Mouse (Mus musculus): Measurements from ENCODE around the gene Smug1. TPM values are rescaled to one million over a fixed set of nuclear protein-coding genes. Genes with fewer than 3 reads are reported as not detected.

Gene Smug1
- total RNA-seq (2014; fragmentation: Nextera tagmentation) (3.3 and 4.7 TPM in 2 replicates), total RNA-seq (2017) (1.8 and 4.0 TPM in 2 replicates)

DNA sequence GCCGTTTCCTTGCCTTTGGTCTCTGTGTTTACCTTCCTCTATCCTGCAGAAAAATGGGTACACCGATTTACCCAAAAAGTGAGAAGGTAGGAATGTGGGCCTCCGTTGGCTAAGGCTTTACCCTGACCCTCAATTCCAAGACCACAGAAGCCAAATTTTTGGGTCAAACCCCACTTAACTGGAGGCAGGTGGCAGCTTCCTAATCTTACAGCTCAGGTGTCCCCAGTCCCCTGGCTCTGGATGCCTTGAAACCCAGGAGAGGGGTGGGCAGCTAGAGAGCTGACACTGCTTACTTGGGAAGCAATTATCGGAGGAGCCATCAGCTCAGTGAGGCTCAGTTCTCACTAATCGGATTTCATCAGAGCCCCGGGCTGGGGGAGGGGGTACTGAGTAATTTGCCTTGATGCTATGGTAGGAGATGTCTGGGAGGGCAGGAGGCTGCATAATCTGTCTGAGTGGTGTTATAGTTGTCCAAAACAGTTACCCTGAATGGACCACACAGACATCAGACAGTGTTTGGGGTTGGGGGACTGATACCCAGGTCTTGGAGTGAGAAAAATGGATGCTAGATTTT, at the start of gene Smug1:
Gene Smug1 (minus strand): TSS at position 51 of the 574 bp plus-strand sequence.
- ATAC-seq (replicated peaks; ENCODE audit: poor library complexity, severe bottlenecking), result no peak

DNA sequence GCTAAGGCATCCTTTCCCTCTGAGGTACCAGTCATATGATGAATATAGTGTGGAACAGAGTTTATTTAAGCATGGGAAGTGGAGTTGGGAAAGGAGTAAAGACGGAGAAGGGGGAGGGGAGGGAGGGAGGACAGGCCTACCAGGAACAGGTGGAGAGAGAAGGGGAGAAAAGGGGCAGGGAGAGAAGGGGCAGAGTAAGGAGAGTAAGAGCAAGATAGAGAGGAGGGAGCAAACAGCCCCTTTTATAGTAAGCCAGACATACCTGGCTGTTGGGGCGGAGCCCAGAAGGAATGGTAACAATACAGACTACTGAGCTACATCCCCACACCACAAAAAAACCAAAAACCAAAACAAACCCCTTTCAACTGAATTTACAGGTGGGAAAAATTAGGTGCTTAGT, 49.2 kb upstream of the Smug1 start:
- no peak for ATAC-seq (replicated peaks; ENCODE audit: poor library complexity, severe bottlenecking)

DNA sequence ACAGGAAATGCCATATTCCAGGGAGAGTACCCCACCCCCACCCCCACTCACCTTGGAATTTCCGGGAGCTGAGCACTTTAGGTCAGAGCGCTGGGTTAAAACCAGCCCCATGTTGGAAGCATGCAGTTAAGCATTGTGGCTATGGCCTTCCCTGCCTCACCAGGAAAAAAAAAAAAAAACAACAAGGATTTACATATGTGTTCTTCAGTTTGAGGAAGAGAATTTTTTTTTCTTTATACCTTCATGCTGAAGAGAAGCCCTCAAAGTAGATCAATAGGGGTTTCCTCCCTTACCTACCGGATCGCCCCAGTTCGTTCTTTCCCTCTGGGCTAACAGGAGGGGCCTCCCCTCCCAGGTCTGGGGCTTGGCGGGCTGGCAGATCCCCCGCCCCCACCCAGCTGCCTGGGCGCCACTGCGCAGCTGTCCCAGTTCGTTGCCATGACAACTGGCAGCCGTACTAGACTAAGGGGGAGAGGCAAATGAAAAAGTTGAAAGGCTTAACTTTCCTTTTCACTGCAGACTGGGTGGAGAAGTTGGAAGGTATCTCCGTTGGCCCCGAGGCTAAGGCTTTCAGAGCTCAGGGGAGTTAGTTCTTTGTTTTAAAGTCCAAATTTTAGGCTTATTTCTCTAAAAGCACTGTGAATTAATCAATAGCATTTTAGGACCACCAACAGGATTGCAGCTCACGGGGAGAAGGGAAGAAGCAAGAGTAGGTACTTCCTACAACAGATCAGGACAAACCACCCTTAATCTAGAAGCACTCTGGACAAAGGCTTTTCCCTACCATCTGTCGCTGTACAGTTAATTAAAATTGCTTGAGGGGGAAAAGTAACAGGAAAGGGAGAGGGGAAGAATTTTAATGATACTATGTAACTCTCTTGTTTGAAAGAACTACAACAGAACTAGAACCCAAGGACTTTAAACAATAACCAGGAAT, 48.3 kb upstream of the Smug1 start:
- peak; percentile 84 for ATAC-seq (replicated peaks; ENCODE audit: poor library complexity, severe bottlenecking)

DNA sequence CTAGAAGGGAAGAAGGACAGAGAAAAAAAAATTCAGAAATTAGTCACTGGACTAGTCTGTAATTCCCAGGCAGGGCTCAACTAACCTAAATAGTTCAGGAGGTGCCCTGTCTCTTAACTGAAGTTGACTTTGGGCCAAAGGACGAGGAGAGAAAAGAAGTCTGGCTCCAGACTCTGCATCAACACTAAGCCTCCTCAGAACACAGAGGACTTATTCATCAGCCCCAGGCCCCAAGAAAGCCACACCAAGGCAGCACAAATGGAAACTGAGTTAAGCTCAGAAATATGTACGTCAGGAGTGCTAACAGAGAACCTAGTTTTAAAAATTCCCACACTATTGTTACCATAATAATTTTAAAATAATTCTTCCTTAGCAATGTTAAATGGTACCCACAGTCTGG, 47.3 kb upstream of the Smug1 start:
- ATAC-seq (replicated peaks; ENCODE audit: poor library complexity, severe bottlenecking), result no peak

DNA sequence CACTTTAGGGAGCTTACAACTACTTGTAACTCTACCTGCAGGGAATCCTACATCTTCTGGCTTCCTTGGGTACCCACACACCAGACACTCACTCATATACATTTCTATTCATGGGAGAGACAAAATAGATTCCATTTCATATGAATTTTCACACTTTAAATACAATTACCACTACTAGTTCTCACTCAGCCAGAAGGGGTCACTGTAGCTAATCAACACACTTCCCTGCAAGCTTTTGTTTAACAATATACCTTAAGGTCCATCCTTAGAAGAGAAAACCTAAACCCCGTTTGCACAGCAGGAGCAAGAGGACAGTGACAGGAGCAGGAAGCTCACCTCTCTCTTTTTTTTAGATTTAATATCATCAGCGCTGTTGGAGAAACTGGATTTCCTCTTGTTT, 38.3 kb upstream of the Smug1 start:
- ATAC-seq (replicated peaks; ENCODE audit: poor library complexity, severe bottlenecking), result no peak

DNA sequence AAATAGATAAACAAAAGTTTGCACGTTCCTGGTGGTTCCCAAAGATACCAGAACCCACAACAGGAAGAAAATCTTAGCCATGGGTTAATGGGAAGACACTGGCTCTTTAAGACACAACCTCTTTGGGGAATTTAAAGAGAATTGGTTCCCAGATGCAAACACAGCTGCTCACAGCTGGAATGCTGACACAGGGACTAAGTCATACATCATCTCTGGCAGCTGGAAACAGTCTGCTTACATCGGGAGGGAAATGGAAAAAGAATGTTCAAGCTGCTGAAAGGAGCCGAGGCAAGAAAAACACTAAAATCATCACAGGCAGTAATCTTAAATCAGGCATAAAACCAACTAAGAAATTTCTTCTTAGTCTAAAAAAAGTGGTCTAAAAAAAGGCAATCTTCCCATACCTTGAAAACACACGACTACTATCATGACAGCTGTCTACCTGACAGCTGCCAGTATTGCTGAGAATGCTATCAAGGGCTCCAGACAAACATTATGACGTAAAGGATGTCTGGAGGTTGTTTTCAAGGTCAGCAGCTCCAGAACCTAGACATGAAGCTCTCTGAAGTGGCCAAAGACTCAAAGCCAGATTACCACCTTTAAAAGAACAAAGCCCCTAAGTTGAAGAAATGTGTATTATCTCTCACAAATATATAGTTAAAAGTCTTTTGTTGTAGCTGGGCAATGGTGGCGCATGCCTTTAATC, 35.3 kb upstream of the Smug1 start:
- ATAC-seq (replicated peaks; ENCODE audit: poor library complexity, severe bottlenecking), result no peak

DNA sequence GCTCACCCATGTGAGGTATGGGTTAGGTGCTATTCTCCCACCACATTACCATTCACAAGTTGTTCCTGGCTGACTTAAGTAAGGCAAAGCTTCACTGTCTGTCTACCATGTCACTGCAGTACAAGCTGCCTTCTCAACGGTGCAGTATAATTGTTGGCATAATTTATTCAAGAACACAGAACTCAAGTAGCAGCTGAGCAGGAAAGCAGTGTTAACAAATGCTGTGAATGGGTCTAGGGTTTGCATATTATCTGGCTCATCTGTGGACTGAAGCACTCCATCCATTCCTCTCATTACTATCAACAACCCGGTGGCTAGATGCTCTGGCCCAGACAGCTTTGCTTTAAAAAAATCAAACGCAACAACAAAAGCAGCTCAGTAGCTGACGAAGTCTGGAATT, 30.9 kb upstream of the Smug1 start:
- ATAC-seq (replicated peaks; ENCODE audit: poor library complexity, severe bottlenecking), result no peak

DNA sequence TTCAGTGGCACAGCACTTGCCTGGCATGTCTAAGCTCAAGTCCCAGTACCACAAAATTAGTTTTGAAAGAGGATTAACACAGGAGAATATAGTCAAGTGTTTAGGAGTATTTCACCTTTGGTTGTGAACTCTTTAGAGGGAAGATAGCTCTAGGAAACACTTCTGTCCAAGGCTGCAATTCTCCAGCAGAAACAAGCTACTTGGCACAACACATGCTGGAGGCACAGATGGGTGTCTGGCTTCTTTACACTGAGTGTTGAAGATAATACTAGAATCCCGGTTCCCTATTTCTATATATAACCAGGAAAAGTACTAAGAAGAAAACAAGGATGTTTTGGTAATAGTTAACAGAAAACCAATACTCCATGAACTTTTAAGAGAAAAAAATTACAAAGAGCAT, 29.9 kb upstream of the Smug1 start:
- no peak for ATAC-seq (replicated peaks; ENCODE audit: poor library complexity, severe bottlenecking)

DNA sequence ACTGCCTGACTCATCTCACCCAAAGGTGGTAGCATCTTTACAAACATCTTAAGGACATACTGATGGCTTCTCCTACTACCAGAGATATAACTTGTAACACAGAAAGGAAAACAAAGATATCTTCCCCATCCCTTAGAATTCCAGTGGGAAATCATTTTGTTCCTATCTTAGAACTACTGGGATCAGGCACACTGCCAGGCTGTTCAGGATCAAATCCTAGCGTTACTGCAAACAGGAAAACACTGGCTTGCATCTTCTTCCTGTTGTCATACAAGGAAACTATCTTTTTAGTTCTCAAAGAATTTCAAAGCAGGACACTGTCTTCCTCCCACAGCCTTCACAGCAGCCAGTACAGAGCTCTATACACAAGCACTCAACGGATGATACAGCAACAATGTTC, 26.7 kb upstream of the Smug1 start:
- no peak for ATAC-seq (replicated peaks; ENCODE audit: poor library complexity, severe bottlenecking)

DNA sequence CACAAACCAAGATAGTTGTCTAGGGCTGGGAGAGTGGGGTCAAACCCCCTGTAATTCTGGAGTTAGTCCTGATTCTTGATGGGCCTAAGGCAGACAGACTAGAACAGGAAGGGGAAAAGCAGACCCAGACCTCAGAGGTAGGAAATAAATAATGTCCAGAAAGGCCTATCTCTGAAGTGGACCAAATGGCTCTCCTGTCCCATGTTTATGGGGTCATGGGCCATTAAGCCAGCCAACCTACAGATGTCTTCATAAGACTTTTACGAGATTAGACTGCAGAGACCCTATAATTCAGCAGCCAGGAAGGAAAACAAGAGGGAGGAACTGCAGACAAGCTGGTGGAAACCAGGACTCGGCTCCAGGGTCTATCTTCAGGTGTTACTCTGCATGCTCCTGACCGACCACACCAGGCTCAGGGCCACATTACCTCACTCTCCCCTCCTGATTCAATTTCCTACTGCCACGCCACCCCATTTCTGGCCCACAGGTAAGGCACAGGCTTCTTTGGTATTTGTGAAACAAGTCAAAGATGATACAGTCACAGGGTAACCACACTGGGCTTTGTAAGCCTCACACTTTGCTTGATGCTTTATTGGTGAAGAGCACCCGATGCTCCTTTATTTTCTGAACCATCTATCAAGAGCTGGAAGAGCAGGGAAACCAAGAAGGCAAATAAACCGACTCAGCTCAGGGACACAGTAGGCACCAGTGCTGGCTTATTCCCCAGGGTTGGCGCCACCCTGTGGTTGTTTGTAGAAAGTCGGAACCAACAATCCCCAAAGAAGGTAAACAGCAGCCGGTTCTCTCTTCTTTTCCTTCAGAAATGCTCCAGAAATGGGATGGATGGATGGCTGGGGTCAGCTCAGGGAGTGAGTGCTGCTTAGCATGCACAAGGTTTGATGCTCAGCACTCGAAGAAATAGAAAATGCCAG, 23.9 kb upstream of the Smug1 start:
- ATAC-seq (replicated peaks; ENCODE audit: poor library complexity, severe bottlenecking), result 0 out of 2 replicates have a peak, but pooled peaks have one; percentile 32

DNA sequence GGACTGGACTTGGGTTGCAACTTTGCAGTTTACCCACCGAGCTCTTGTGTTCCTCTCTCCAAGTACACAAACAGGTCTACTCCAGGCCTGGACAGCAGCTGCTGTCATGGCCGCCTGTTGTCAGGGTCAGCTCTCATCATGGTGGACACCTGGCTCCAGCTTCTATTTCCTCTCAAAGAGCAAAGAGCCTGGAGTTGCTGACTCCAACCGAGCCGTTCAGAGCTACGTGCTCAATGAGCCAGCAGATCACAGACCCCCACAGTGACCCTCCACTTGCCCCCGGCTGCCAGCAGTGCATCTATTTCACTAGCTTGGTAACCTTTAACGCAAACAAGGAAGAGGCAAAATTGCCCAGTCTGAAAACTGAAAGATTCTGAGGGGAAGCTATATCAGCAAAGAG, 23.2 kb upstream of the Smug1 start:
- no peak for ATAC-seq (replicated peaks; ENCODE audit: poor library complexity, severe bottlenecking)

DNA sequence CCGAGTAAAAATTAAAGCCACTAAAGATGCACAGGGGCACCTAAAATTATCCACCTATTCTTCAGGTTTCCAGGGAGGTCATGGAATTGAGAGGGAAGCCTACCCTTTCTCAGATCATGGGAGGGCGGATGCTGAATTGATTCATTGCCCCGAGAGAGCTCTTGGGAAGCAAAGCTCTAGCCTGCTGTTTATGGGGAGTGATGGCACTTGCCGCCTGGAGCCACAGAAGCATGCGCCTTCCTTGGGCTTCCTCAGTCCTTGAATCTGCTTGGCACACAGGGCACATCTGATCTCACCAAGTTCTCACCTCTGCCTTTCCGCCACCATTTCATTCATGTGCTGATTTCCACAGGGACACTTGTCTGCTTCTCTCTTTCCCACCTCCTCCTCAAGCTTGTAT, 20.9 kb upstream of the Smug1 start:
- no peak for ATAC-seq (replicated peaks; ENCODE audit: poor library complexity, severe bottlenecking)

DNA sequence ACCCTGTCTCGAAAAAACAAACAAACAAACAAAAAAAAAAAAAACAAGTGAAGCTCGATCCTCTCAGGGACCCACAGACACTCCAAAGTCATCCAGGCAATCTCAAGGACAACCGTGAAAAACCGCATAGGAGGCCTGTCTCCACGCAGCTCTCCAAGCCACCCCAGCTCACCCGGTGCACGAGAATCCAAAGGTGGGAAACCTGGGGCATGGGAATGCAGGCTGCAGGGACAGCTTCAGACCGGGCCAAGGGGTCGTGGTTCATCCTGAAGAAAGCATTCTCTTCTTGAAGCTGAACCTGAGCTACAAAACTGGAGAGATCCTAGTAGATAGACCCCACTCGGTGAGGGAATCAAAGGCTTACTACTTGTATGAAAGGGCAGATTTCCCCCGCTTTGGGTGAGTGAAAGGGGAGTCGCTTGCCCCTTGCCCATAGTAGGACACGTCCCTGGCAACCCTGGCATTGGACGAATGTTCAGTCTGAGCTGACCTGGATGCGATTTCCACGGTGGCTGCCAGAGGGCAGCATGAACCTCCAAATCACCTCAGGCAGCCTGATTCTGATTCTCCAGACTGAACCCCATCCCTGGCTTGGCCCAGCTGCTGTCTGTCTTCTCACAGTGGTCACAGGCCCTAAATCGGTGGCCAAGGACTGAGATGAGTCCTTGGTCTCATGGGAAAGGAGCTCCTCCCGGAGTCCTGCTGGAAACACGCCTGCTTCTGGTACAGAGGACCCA, 18.7 kb upstream of the Smug1 start:
- peak; percentile 26; the same call in 1 of the 2 replicates for ATAC-seq (replicated peaks; ENCODE audit: poor library complexity, severe bottlenecking)

DNA sequence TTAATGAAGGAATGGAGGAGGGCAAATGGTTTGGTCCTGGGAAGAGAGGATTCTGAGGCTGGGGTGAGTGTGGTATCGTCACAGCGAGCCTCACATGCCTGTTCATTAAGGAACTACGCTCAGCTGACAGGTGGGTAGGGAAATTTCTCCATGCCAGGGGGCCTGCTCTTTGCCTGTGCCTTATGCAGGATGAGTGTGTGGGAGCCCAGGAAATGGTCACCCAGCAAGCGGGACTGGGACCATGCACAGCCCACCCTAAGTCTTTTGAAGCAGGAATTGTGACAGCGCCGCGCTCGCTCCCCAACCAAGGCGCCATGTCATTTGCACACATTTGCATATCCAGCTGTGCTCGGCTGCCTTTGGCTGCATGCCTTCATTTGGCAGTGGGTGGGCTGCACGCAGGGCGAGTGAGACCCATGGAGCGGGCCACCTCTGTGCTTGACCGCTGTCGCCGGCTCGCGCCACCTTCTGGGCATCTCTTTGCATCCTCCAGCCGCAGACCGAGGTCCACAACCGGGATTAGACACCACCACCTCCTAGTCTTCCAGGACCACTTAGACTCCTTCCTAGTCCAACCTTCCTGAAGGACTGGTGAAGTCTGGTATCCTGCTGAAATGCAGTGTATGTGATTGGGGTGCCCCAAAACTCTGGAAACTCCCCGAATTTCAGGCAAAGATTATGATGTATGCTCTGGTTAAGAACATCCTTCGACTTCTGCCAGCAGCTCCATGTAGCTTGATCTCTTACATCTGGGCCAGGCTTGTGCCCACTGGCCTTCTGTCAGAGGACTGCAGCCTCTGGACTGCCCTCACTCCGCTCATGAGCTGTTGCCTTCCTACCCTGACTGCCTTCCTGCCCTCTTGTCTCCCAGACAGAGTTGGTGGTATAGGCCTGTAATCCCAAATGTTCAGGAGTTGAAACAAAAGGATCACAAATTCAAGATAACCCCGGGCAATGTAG, 17.0 kb upstream of the Smug1 start:
- ATAC-seq (replicated peaks; ENCODE audit: poor library complexity, severe bottlenecking), result peak; percentile 8; the same call in 1 of the 2 replicates

DNA sequence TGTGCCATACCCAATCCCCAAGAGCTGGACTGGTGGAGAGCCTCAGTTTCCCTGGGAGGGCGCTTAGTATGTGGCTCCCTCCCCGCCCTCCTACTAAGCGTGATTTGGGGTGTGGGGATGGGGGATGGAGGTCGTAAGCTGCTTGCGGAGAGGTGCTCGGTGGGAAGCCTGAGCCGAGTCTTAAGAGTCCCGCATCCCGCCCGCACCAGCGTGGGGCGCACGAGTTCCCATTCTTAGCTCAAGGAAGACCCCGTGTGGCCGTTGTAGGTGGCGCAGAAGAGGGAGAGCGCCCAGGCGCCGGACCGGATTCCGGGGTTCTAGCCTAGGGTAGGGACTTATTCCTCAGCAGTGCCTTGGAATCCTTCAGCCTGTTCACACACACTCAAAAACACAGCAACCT, 16.2 kb upstream of the Smug1 start:
- peak; percentile 60 for ATAC-seq (replicated peaks; ENCODE audit: poor library complexity, severe bottlenecking)

DNA sequence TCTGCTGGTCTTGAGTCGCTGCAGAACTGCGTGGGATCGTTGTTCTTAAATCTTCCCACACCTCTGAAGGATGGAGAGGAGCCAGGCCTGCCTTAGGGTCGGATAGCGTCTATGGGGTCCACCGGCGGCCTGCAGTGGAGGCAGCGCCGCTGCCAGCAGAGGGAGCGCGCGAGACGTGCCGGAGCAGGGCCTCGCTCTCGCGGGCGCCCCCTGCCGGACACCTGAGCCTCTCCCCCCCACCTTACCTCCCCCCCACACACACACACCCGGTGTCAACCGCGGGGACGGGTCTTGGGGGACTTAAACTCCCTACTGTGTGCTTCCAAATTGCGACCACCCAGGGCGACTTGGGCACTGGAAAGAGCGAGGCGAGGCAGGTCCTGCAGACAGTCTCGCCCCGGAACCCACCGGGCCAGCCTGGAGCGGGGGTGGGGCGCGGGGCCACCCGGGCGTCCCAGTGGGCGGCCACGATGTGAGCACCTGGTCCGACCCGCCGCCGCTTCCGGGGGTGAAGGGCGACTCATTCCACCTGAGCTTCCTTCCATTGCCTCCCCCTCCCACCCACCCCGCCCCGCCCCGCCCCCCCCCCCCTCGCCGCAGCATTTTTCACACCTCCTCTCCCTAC, 15.4 kb upstream of the Smug1 start:
- peak; percentile 70 for ATAC-seq (replicated peaks; ENCODE audit: poor library complexity, severe bottlenecking)

DNA sequence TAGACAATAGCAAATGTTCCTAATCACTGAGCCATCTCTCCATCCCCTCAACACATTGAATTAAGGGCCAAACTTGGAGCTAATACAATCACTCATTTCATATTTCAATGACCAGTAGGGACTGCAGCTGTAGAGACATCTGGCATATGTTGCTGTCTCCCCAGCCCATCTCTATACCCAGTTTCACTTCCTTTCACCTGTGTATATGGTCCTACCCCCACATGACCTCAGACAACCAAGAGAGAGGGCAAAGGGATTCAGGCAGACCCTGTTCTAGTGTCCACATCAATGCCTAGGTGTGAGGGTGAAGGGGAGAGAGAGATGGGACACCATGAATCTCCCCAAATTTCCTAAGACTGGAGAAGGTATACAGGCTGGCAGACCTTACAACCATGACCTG, 13.5 kb upstream of the Smug1 start:
- ATAC-seq (replicated peaks; ENCODE audit: poor library complexity, severe bottlenecking), result no peak

DNA sequence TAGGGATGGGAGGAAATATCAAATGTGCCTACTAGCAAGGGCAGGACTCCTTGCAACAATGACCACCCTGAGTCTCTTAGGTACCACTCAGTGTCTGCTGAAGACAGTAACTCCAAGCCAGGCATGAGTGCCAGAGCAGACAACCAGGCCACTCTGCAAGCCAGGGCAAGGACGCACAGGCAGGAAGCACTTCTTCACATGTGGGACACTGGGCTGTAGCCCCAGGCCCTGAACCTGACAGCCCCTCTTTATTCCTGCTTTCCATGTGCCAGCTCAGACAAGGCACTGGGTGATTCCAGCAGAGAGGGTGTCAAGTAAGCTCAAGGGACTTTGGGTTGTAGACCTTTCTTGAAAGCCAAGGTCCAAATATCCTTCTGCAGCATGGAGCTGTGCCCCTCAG, 11.9 kb upstream of the Smug1 start:
- ATAC-seq (replicated peaks; ENCODE audit: poor library complexity, severe bottlenecking), result no peak
